Mouse (Mus musculus): Measurements from ENCODE around the gene Sall2. TPM values are rescaled to one million over a fixed set of nuclear protein-coding genes. Genes with fewer than 3 reads are reported as not detected.

Gene Sall2
- polyA plus RNA-seq, 1 experiment from 2014 or later: 17.1 TPM

GRCm38 (mm10) chr14:52279747-52280120 lies 48.8 kb downstream of the Sall2 start:
- under 1% methylated on average over 21 of the region's 21 CpGs for WGBS
- peak overlapping the region; percentile 94 for H3K4me3 ChIP-seq
- no peak for DNase-seq (ENCODE audit: low spot score)

GRCm38 (mm10) chr14:52278932-52279746 lies 49.4 kb downstream of the Sall2 start, which contains the start of the genes Tox4 and Rab2b:
Gene Tox4 (plus strand): TSS chr14:52279146.
Gene Rab2b (minus strand): TSS chr14:52279545.
- H3K36me3 ChIP-seq: peaks cover 13% of the 10 kb centered on the region; the same call in 1 of the 2 replicates
- H3K4me1 ChIP-seq: peaks cover 6% of the 10 kb centered on the region
- H3K4me3 ChIP-seq: peak within 1 kb of the TSS; percentile 94
- H3K27me3 ChIP-seq (ENCODE audit: insufficient read depth, poor library complexity, severe bottlenecking): no peaks in the 10 kb centered on the region
- peak within 1 kb of the TSS; percentile 91 for H3K27ac ChIP-seq
- no peaks in the 10 kb centered on the region for H3K9me3 ChIP-seq
- peak; percentile 100 for DNase-seq (ENCODE audit: low spot score)
- under 1% methylated on average over 66 of the region's 66 CpGs for WGBS

More at GRCm38 (mm10) chr14:52279747-52280120, 48.8 kb downstream of the Sall2 start:
- Histone ChIP-seq H3K27ac (peak overlapping the region; percentile 91), H3K27me3 (ENCODE audit: insufficient read depth, poor library complexity, severe bottlenecking) (no peaks in the 10 kb centered on the region), H3K36me3 (peaks cover 13% of the 10 kb centered on the region; the same call in 1 of the 2 replicates), H3K9me3 (no peaks in the 10 kb centered on the region), H3K4me1 (peaks cover 6% of the 10 kb centered on the region)

DNA sequence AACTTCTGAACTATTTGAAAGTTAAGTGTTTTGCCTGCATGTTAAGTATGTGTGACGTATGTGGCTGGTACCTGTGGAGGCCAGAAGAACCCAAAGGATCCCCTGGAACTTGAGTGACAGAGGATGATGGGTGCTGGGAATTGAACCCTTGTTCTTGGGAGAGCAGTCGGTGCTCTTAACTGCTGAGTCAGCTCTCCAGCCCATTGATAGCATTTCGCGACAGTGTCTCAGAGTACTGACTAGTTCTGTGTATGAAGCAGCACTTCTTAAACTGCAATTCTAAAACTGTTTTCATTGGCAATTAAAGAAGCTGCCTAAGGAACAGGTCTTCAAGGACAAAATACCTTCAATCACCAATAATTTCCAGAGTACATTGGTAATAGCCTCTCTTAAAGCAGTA lies 51.4 kb downstream of the Sall2 start:
- Histone ChIP-seq H3K27ac (no peak overlapping the region), H3K4me1 (peaks cover 6% of the 10 kb centered on the region), H3K36me3 (peaks cover 20% of the 10 kb centered on the region; the same call in 1 of the 2 replicates), H3K4me3 (no peak overlapping the region), H3K9me3 (no peaks in the 10 kb centered on the region), H3K27me3 (ENCODE audit: insufficient read depth, poor library complexity, severe bottlenecking) (no peaks in the 10 kb centered on the region)
- 86% methylated on average over 4 of the region's 4 CpGs for WGBS
- DNase-seq (ENCODE audit: low spot score): no peak

DNA sequence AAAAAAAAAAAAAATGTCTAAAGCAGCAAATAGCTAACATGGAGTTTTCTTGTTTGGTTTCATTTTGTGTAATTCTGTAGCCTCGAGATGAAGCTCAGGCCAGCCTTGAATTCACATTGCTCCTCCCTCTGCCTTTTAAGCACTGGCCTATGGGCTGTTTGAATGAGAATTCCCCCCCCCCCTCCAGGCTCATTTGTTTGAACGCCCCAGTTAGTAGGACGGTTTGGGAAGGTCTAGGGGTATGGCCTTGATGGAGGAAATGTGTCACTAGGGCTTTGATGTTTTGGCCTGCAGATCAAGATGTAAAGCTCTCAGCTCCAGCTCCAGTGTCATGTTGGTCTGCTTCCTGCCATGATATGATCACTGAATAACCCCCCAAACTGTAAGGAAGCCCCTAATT lies 55.8 kb downstream of the Sall2 start:
- Histone ChIP-seq H3K27me3 (ENCODE audit: insufficient read depth, poor library complexity, severe bottlenecking) (no peaks in the 10 kb centered on the region), H3K36me3 (peaks cover 29% of the 10 kb centered on the region), H3K4me1 (no peaks in the 10 kb centered on the region), H3K4me3 (no peak overlapping the region), H3K27ac (no peak overlapping the region), H3K9me3 (no peaks in the 10 kb centered on the region)
- DNase-seq (ENCODE audit: low spot score): no peak
- 78% methylated on average over 3 of the region's 3 CpGs for WGBS

Other genes starting within 250 kb of the Sall2 start
- 506 and 686 TPM in 2 replicates for gene Hnrnpc, start 224.7 kb downstream of the Sall2 start, polyA plus RNA-seq (2016; fragmentation: Nextera tagmentation; extraction: Ambion mirVana)
- gene Rpgrip1, start 218.1 kb downstream of the Sall2 start, polyA plus RNA-seq (2016; fragmentation: Nextera tagmentation; extraction: Ambion mirVana): 52.3 and 61.7 TPM in 2 replicates
- 40.6 and 45.2 TPM in 2 replicates for gene Supt16, start 131.3 kb downstream of the Sall2 start, polyA plus RNA-seq (2016; fragmentation: Nextera tagmentation; extraction: Ambion mirVana)
- gene Chd8, start 71.0 kb downstream of the Sall2 start, polyA plus RNA-seq (2016; fragmentation: Nextera tagmentation; extraction: Ambion mirVana): 32.6 and 34.0 TPM in 2 replicates
- 40.2 and 40.4 TPM in 2 replicates for gene Tox4, start 49.6 kb downstream of the Sall2 start, polyA plus RNA-seq (2016; fragmentation: Nextera tagmentation; extraction: Ambion mirVana)
- gene Rab2b, start 49.2 kb downstream of the Sall2 start, polyA plus RNA-seq (2016; fragmentation: Nextera tagmentation; extraction: Ambion mirVana): 15.5 and 17.1 TPM in 2 replicates
- gene Mettl3, start 23.6 kb downstream of the Sall2 start, polyA plus RNA-seq (2016; fragmentation: Nextera tagmentation; extraction: Ambion mirVana): 36.0 and 42.5 TPM in 2 replicates
- gene Olfr1513, start 27.6 kb upstream of the Sall2 start, polyA plus RNA-seq (2016; fragmentation: Nextera tagmentation; extraction: Ambion mirVana): not detected in 2 replicates
- gene Olfr1512, start 50.4 kb upstream of the Sall2 start, polyA plus RNA-seq (2016; fragmentation: Nextera tagmentation; extraction: Ambion mirVana): not detected in 2 replicates
- not detected in 2 replicates for gene Olfr1511, start 68.6 kb upstream of the Sall2 start, polyA plus RNA-seq (2016; fragmentation: Nextera tagmentation; extraction: Ambion mirVana)
- not detected in 2 replicates for gene Olfr1510, start 85.6 kb upstream of the Sall2 start, polyA plus RNA-seq (2016; fragmentation: Nextera tagmentation; extraction: Ambion mirVana)
- not detected in 2 replicates for gene Olfr1509, start 114.2 kb upstream of the Sall2 start, polyA plus RNA-seq (2016; fragmentation: Nextera tagmentation; extraction: Ambion mirVana)
- not detected in 2 replicates for gene Olfr1508, start 138.7 kb upstream of the Sall2 start, polyA plus RNA-seq (2016; fragmentation: Nextera tagmentation; extraction: Ambion mirVana)
- not detected in 2 replicates for gene Olfr1507, start 167.0 kb upstream of the Sall2 start, polyA plus RNA-seq (2016; fragmentation: Nextera tagmentation; extraction: Ambion mirVana)